Mouse (Mus musculus): ENCODE measurements around the gene Gm10271. TPM values are rescaled to one million over a fixed set of nuclear protein-coding genes. Genes with fewer than 3 reads are reported as not detected.

The Gm10271 gene
- polyA plus RNA-seq, 1 experiment = not detected

DNA sequence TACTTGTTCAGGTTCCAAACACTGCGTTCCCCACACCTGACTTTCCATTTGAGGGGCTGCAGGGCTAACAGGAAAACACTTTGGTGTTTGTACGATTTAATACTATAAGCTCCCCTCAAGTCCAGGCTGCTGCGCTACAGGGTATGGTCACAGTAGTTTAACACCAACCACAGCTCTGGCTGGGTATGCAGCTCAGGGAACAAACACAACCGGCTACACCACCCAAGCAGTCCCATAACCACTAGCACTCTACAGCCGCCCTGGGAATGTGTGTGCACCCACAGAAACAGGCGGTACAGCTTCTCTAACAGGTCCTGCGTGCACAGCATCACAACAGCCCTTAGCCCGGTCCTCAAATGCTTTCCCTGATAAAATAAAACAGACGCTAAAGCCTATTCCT is 59.6 kb downstream of the Gm10271 start:
- Histone ChIP-seq H3K27ac (ENCODE audit: insufficient read depth, low read length) (no peak overlapping the region), H3K4me1 (ENCODE audit: control insufficient read depth, insufficient read depth, low read length) (no peaks in the 10 kb centered on the region), H3K4me3 (ENCODE audit: insufficient read depth, low read length) (no peak overlapping the region)
- TF ChIP-seq POLR2A (IDR thresholded peaks at IDR 0.05; ENCODE audit: low read depth, low read length) = no peak

DNA sequence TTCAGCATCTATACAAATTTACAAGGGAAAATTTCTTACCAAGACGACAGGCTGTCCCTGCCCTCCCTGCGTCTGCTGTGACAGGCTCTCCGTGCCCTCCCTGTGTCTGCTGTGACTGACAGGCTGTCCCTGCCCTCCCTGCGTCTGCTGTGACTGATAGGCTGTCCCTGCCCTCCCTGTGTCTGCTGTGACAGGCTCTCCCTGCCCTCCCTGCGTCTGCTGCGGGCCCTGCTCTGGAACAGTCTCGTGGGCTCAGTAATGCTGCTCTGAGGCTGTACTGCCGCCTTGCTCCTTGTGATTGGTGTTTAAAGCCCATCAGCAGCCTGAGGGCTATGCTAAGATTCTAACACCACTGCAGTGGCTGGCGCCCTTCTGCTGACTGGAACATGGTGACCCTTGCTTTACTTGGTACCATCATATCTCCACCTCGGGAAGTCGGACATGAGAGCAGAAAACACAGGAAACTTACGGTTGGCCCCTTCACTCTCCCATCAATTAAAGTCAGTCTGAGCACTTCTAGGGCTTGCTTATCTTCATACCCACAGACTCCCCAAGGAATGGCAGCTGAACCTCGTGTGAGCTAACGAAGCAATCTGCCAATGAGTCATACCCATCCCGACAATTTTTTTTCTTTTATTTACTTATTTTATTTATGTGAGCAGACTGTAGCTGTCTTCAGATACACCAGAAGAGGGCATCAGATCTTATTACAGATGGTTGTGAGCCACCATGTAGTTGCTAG is 63.3 kb downstream of the Gm10271 start:
- no peak for TF ChIP-seq CTCF (IDR thresholded peaks at IDR 0.05; ENCODE audit: borderline replicate concordance, insufficient read depth, low read length)
- no peak for TF ChIP-seq POLR2A (IDR thresholded peaks at IDR 0.05; ENCODE audit: low read depth, low read length)
- H3K27ac ChIP-seq (ENCODE audit: insufficient read depth, low read length) = no peak overlapping the region
- no peaks in the 10 kb centered on the region for H3K4me1 ChIP-seq (ENCODE audit: control insufficient read depth, insufficient read depth, low read length)
- H3K4me3 ChIP-seq (ENCODE audit: insufficient read depth, low read length) = no peak overlapping the region

Other genes starting within 250 kb of the Gm10271 start
- gene Myrfl, start 75.7 kb downstream of the Gm10271 start, polyA plus RNA-seq (2011; ENCODE audit: insufficient read length, low read depth, missing spikeins) = not detected in 2 replicates
- gene Rab3ip, start 21.8 kb downstream of the Gm10271 start, polyA plus RNA-seq (2011; ENCODE audit: insufficient read length, low read depth, missing spikeins) = 25.7 and 37.9 TPM in 2 replicates
- gene Best3, start 13.7 kb upstream of the Gm10271 start, polyA plus RNA-seq (2011; ENCODE audit: insufficient read length, low read depth, missing spikeins) = not detected in 2 replicates
- gene Lrrc10, start 72.7 kb upstream of the Gm10271 start, polyA plus RNA-seq (2011; ENCODE audit: insufficient read length, low read depth, missing spikeins) = not detected in 2 replicates
- gene Cct2, start 91.2 kb upstream of the Gm10271 start, polyA plus RNA-seq (2011; ENCODE audit: insufficient read length, low read depth, missing spikeins) = 458 and 514 TPM in 2 replicates
- 54.8 and 61.5 TPM in 2 replicates for gene Frs2, start 175.9 kb upstream of the Gm10271 start, polyA plus RNA-seq (2011; ENCODE audit: insufficient read length, low read depth, missing spikeins)

Data from embryonic fibroblast, embryonic 13.5 days (primary cell).